Mouse (Mus musculus) spleen, adult 2 months (tissue): Measurements from ENCODE around the gene Phf6.

Experiments
- CTCF ChIP-seq: fragments of 200-500 bp; IDR thresholded peaks from 2 replicates; pipeline ENCODE4 v1.5.1; 2011; ENCODE audit warnings: mild to moderate bottlenecking, inconsistent platforms; ENCODE audit not compliant: insufficient read depth, insufficient read length, insufficient replicate concordance; ENCODE audit errors: extremely low read depth
- POLR2A ChIP-seq: fragments of 200-500 bp; IDR thresholded peaks from 2 replicates; pipeline ENCODE4 v1.6.1; 2011; ENCODE audit warnings: low read depth, low read length, inconsistent platforms

DNA sequence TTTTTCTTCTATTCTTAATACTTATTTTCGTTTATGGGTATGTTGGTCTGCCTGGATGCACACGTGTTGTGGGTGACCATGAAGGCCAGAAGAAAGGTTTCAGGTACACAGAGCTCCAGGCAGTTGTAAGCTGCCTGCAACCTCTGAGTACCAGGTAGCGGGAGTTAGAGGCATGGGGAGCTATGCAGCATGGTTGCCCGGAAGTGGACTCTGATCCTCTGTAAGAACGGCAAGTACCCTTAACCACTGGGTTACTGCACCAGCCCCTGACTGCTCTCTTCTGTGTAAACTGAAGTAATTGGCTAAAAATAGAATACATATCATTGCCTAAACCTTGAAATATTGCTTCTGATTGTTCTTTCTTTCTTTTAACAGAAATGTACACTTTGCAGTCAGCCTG, 33.4 kb downstream of the Phf6 start:
- TF ChIP-seq POLR2A, result no peak
- TF ChIP-seq CTCF, result no peak
